Mouse (Mus musculus): ENCODE results near the gene Olfr1126. TPM values are rescaled to one million over a fixed set of nuclear protein-coding genes. Genes with fewer than 3 reads are reported as not detected.
"Not testable (repeated sequence)": the region's sequence is repeated elsewhere in the genome, so short reads cannot be mapped to it uniquely, and the experiment has no call there.

Gene Olfr1126
- not detected in 2 replicates for polyA plus RNA-seq (2016; fragmentation: Nextera tagmentation; extraction: Ambion mirVana)

GRCm38 (mm10) chr2:87453662-87454061, at the start of gene Olfr1126:
TSS of gene Olfr1126 (plus strand) at chr2:87453962.
- Histone ChIP-seq H3K4me2 (replicated peaks) (no peak within 1 kb of the TSS), H3K27me3 (no peaks in the 10 kb centered on the region), H3K9ac (no peak within 1 kb of the TSS), H3K4me3 (no peak within 1 kb of the TSS), H3K4me1 (no peaks in the 10 kb centered on the region), H3K36me3 (no peaks in the 10 kb centered on the region), H3K9me3 (no peaks in the 10 kb centered on the region), H3K27ac (no peak within 1 kb of the TSS)
- no peak for ATAC-seq (ENCODE audit: insufficient number of reproducible peaks, insufficient read depth, low FRiP score, low TSS enrichment)

GRCm38 (mm10) chr2:87416335-87416734, 37.4 kb upstream of the Olfr1126 start, which contains the start of gene Olfr1123:
TSS of gene Olfr1123 (plus strand) at chr2:87416635.
- 92% methylated on average over 1 of the region's 1 CpGs for WGBS
- ATAC-seq (ENCODE audit: insufficient number of reproducible peaks, insufficient read depth, low FRiP score, low TSS enrichment): no peak

GRCm38 (mm10) chr2:87429975-87430374, 23.8 kb upstream of the Olfr1126 start, which contains the start of gene Olfr1124:
TSS of gene Olfr1124 (plus strand) at chr2:87430275.
- Histone ChIP-seq H3K9me3 (no peaks in the 10 kb centered on the region), H3K27me3 (no peaks in the 10 kb centered on the region), H3K9ac (no peak within 1 kb of the TSS), H3K4me1 (no peaks in the 10 kb centered on the region), H3K4me2 (replicated peaks) (no peak within 1 kb of the TSS), H3K36me3 (no peaks in the 10 kb centered on the region), H3K4me3 (no peak within 1 kb of the TSS), H3K27ac (no peak within 1 kb of the TSS)
- ATAC-seq (ENCODE audit: insufficient number of reproducible peaks, insufficient read depth, low FRiP score, low TSS enrichment): no peak
- WGBS: 92% methylated on average over 1 of the region's 1 CpGs

More at GRCm38 (mm10) chr2:87416335-87416734, 37.4 kb upstream of the Olfr1126 start, which contains the start of gene Olfr1123:
- Histone ChIP-seq H3K9me3 (no peaks in the 10 kb centered on the region), H3K9ac (no peak within 1 kb of the TSS), H3K4me1 (no peaks in the 10 kb centered on the region), H3K27me3 (no peaks in the 10 kb centered on the region), H3K4me3 (no peak within 1 kb of the TSS), H3K4me2 (replicated peaks) (no peak within 1 kb of the TSS), H3K36me3 (no peaks in the 10 kb centered on the region), H3K27ac (no peak within 1 kb of the TSS)

- H3K4me2 ChIP-seq (replicated peaks): no peak overlapping the region
- H3K4me1 ChIP-seq: no peaks in the 10 kb centered on the region
- H3K27ac ChIP-seq: no peak overlapping the region
- no peak overlapping the region for H3K9ac ChIP-seq
- 91% methylated on average over 16 of the region's 16 CpGs for WGBS
- no peaks in the 10 kb centered on the region for H3K36me3 ChIP-seq
- no peaks in the 10 kb centered on the region for H3K27me3 ChIP-seq
- H3K9me3 ChIP-seq: no peaks in the 10 kb centered on the region
- no peak overlapping the region for H3K4me3 ChIP-seq
- no peak for ATAC-seq (ENCODE audit: insufficient number of reproducible peaks, insufficient read depth, low FRiP score, low TSS enrichment)
Observed at GRCm38 (mm10) chr2:87437731-87438130, 16.0 kb upstream of the Olfr1126 start.

GRCm38 (mm10) chr2:87461769-87462168, 8.0 kb downstream of the Olfr1126 start:
- H3K9me3 ChIP-seq: no peaks in the 10 kb centered on the region
- no peak for ATAC-seq (ENCODE audit: insufficient number of reproducible peaks, insufficient read depth, low FRiP score, low TSS enrichment)
- no peaks in the 10 kb centered on the region for H3K4me1 ChIP-seq
- no peak overlapping the region for H3K4me2 ChIP-seq (replicated peaks)
- no peaks in the 10 kb centered on the region for H3K36me3 ChIP-seq
- no peaks in the 10 kb centered on the region for H3K27me3 ChIP-seq
- WGBS: 85% methylated on average over 4 of the region's 4 CpGs
- no peak overlapping the region for H3K9ac ChIP-seq
- H3K27ac ChIP-seq: no peak overlapping the region
- no peak overlapping the region for H3K4me3 ChIP-seq

- H3K27ac ChIP-seq: no peak overlapping the region
- H3K4me3 ChIP-seq: no peak overlapping the region
- H3K4me1 ChIP-seq: no peaks in the 10 kb centered on the region
- no peak overlapping the region for H3K4me2 ChIP-seq (replicated peaks)
- H3K9ac ChIP-seq: no peak overlapping the region
- H3K36me3 ChIP-seq: no peaks in the 10 kb centered on the region
- ATAC-seq (ENCODE audit: insufficient number of reproducible peaks, insufficient read depth, low FRiP score, low TSS enrichment): no peak
- H3K27me3 ChIP-seq: no peaks in the 10 kb centered on the region
- H3K9me3 ChIP-seq: no peaks in the 10 kb centered on the region
Observed at GRCm38 (mm10) chr2:87480207-87480606, 26.4 kb downstream of the Olfr1126 start.

GRCm38 (mm10) chr2:87481158-87481557, 27.4 kb downstream of the Olfr1126 start:
- no peak for ATAC-seq (ENCODE audit: insufficient number of reproducible peaks, insufficient read depth, low FRiP score, low TSS enrichment)
- Histone ChIP-seq H3K4me1 (no peaks in the 10 kb centered on the region), H3K36me3 (no peaks in the 10 kb centered on the region), H3K4me3 (no peak overlapping the region), H3K9me3 (no peaks in the 10 kb centered on the region), H3K27ac (no peak overlapping the region), H3K4me2 (replicated peaks) (no peak overlapping the region), H3K27me3 (no peaks in the 10 kb centered on the region), H3K9ac (no peak overlapping the region)
- 83% methylated on average over 4 of the region's 4 CpGs for WGBS

- WGBS: 76% methylated on average over 2 of the region's 2 CpGs
- no peak overlapping the region for H3K27ac ChIP-seq
Observed at GRCm38 (mm10) chr2:87482276-87482675, 28.5 kb downstream of the Olfr1126 start.

GRCm38 (mm10) chr2:87496993-87497392, 43.2 kb downstream of the Olfr1126 start, which contains the start of gene Pramel7:
TSS of gene Pramel7 (minus strand) at chr2:87497093.
- 87% methylated on average over 4 of the region's 5 CpGs for WGBS
- H3K9me3 ChIP-seq: not testable (repeated sequence)

More at GRCm38 (mm10) chr2:87482276-87482675, 28.5 kb downstream of the Olfr1126 start:
- ATAC-seq (ENCODE audit: insufficient number of reproducible peaks, insufficient read depth, low FRiP score, low TSS enrichment): no peak
- Histone ChIP-seq H3K4me3 (no peak overlapping the region), H3K9me3 (no peaks in the 10 kb centered on the region), H3K4me2 (replicated peaks) (no peak overlapping the region), H3K27me3 (no peaks in the 10 kb centered on the region), H3K4me1 (no peaks in the 10 kb centered on the region), H3K9ac (no peak overlapping the region), H3K36me3 (no peaks in the 10 kb centered on the region)

GRCm38 (mm10) chr2:87506265-87506664, 52.5 kb downstream of the Olfr1126 start, which contains the start of gene Pramel6:
TSS of gene Pramel6 (plus strand) at chr2:87506565.
- Histone ChIP-seq H3K27ac (no peak within 1 kb of the TSS), H3K36me3 (no peaks in the 10 kb centered on the region), H3K4me3 (no peak within 1 kb of the TSS), H3K9me3 (no peaks in the 10 kb centered on the region), H3K9ac (no peak within 1 kb of the TSS), H3K4me2 (replicated peaks) (no peak within 1 kb of the TSS), H3K27me3 (no peaks in the 10 kb centered on the region), H3K4me1 (no peaks in the 10 kb centered on the region)
- ATAC-seq (ENCODE audit: insufficient number of reproducible peaks, insufficient read depth, low FRiP score, low TSS enrichment): no peak
- 91% methylated on average over 6 of the region's 6 CpGs for WGBS

More at GRCm38 (mm10) chr2:87496993-87497392, 43.2 kb downstream of the Olfr1126 start, which contains the start of gene Pramel7:
- not testable (repeated sequence) for H3K36me3 ChIP-seq; H3K4me2 ChIP-seq (replicated peaks); H3K4me3 ChIP-seq; H3K27me3 ChIP-seq; ATAC-seq (ENCODE audit: insufficient number of reproducible peaks, insufficient read depth, low FRiP score, low TSS enrichment); H3K27ac ChIP-seq; H3K4me1 ChIP-seq; H3K9ac ChIP-seq
